Mouse (Mus musculus) naive thymus-derived CD4-positive, alpha-beta T cell, adult 2 months (primary cell): ENCODE measurements around the gene Ptpa.

Experiments used
- DNase-seq: peaks from one replicate; pipeline ENCODE4 v3.0.0-alpha.2; 2011; ENCODE audit warnings: low read depth

The Ptpa gene

GRCm38 (mm10) chr2:30436809-30437208 lies 21.0 kb downstream of the Ptpa start:
- DNase-seq = no peak

GRCm38 (mm10) chr2:30437791-30438190 lies 22.0 kb downstream of the Ptpa start:
- DNase-seq = no peak

DNA sequence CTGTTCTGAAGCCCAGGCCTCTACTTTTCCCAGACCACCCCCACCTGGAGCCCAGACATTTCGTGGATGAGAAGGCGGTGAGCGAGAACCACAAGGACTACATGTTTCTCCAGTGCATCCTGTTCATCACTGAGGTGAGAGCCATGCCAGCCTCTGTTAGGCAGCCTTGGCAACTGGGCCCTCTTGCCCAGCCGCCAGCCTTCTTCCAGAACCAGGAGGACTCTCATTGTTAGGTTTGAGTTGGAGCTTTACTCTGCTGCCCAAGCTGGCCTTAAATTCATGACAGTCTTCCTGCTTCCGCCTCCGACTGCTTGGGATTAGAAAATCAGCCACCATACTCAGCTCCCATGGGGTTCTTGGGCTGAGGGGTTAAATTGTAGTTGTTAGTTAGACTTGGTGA lies 23.8 kb downstream of the Ptpa start:
- no peak for DNase-seq

DNA sequence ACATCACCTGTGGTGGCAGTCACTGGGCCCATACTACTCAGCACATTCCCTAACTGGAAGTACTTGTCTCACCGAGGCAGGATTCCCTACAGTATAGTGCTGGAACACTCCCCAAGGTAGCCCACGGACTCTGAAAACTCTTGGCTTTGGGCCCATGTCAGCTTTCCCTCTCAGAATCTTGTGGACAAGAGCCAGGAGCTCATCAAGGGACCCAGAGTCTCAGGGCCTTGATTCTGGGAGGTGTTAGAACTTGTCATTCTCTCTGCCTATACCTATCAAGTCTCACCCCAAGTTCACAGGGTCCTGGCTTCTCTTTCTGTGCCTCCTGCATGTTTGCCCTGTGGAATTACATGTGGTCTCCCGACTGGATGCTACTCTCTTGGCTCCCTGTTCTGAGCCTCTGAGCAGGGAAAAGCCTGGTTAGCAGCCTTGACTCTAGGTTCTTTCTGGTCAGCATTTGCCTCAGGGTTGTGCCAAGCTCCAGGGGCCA lies 24.4 kb downstream of the Ptpa start:
- no peak for DNase-seq

DNA sequence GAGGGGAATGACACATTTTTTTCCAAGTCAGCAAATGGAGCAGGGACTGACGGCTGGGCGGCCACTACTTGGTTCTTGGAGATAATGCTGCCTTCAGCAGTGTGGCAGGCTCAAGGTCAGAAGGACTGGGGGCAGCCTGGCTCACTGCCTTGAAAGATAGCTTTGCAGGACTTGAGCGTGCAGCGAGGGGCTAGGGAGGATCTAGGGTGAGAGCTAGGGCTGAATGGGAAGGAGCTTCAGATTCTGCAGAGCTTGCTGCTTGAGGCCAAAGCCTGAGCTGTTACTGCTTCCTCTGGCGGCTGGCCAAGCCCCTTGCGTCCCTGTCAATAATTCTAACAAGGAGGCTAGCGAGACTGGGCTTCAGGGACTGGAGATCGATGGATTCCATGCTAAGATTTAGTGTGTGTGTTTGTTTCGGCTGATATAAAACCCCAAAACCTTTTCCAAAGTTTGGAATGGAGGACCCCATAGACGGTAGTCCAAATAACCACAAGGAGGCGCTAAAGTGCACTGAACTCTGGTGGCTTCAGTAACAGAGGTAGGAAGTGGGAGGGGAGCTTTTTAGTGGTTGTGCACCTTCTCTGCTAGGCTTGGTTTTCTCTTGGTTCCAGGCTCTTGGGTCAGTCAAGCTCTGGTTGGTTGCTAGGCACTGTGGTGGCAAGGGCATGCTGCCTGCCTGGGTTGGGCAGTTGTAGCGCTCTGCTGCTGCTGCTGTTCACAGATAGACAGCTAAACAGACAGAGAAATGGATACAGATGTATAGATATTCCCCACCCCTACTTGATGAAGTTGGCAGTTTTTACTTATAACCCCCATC lies 25.1 kb downstream of the Ptpa start:
- DNase-seq = peak; percentile 92

DNA sequence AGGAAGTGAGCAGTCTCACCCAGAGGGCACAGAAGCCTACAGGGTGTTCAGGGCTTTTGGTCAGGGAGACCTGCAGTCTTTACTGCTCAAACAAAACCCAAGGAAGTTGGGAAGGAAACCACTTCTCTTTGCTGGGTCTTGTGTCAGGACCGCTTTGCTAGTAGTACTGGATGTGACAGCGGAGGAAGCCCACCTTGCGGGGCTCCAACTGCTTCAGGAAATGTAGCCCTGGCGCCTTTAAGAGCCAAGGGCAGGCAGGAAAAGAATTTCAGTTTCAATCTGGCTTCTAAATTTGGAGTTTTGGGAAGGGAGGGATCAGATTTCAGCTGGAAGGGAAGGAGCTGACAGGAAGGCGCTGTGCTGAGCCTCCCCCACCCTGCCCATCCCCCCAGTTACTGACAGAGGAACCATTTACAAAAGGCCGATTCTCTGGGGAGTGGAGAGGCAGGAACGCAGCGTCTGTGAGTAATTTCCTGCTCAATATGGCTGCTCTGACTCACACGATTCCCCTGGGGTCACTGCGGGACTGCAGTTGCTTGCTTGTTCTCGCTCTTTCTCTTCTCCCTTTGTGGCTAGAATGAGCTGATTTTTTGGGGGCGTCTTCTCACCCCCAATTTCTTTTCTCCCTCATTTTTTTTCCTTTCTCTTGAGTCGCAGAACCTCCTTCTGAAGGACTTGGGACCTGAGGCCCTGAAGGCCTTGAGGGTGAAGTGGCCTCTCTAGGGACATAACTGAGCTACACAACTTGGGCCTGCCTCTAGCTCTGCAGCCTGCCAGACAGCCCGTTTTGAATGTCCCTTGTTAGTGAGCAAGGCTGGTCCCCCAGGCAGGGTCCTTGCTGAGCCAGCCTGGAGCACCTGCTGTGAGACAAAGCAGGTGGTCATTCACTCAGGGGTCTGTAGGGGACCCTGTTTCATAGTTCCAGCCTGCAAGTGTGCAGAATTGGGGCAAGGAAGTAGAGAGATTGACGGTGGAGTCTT lies 26.0 kb downstream of the Ptpa start:
- DNase-seq = peak; percentile 82

DNA sequence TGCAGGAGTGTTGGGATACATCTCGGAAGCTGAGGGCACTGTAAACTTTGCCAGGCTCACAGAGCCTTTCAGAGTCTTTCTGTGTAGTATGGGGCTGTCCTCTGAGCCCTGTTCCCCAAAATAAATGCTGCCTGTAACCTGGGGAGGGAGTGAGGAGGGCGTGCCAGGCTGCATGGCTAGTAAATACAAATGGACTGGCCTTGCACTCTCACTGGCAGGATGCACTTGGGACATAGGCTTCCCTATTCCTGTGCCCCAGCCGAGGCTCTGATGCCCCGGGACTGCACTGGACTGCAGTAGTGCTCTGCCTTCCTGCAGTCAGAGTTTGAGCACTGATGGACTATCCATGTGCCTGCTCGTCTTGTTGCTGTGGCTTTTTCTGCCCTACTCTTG lies 26.7 kb downstream of the Ptpa start:
- DNase-seq = no peak

DNA sequence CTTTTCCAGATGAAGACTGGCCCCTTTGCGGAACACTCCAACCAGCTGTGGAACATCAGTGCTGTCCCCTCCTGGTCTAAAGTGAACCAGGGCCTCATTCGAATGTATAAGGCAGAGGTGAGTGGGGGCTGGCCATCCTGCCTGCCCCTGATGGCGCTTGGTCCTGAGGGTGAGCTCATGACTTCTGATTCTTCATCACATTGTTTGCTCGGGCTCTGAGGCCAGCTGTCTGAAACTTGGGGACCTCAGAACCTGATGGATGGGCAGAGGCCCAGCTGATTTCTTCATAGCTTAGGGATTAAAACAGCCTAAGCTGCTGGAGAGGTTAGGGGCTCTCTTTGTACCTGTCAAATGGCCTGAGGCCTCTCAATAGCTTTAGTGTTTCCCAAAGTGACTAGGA lies 27.4 kb downstream of the Ptpa start:
- no peak for DNase-seq

DNA sequence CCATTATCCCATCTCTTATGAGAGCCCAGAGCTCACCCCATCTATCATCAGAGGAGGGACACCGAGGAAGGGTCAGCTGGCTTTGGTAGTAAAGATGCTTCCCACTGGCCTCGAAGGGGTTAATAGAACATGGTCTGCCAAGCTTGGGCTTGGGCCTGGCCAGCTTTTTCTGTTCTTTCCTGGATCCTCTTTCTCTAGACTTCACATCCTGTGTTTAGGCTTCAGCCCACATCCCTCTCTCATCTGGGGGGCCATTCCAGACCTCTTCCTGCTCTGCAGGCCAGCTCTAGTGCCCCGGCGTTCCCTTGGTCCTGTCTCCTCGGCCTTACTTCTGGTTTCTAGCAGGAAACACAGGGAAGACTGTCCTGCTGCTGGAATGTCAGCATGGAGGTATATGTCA lies 28.2 kb downstream of the Ptpa start:
- no peak for DNase-seq

GRCm38 (mm10) chr2:30444450-30444849 lies 28.6 kb downstream of the Ptpa start:
- DNase-seq = no peak

GRCm38 (mm10) chr2:30445312-30445711 lies 29.5 kb downstream of the Ptpa start:
- no peak for DNase-seq

GRCm38 (mm10) chr2:30446891-30447826 lies 31.3 kb downstream of the Ptpa start:
- no peak for DNase-seq

DNA sequence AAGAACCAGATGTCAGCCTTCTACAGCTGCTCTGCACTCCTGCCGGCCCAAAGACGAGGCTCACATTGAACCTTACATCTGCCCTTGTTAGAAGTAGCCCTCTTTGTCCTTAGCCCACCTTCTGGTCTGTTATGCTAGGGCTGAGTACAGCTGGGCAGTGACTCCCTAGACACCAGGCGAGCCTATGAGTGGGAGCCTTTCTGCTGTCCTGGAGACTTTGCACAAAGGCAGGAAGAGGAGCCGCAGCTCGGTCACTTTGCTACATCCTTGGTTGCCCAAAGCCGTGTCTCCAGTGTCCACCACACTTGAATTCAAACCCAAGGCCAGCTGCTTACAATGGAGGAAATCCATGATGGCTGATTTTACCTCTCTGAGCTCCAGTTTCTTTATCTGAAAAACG lies 32.5 kb downstream of the Ptpa start:
- DNase-seq = no peak

GRCm38 (mm10) chr2:30450530-30450929 lies 34.7 kb downstream of the Ptpa start:
- DNase-seq = peak; percentile 51

DNA sequence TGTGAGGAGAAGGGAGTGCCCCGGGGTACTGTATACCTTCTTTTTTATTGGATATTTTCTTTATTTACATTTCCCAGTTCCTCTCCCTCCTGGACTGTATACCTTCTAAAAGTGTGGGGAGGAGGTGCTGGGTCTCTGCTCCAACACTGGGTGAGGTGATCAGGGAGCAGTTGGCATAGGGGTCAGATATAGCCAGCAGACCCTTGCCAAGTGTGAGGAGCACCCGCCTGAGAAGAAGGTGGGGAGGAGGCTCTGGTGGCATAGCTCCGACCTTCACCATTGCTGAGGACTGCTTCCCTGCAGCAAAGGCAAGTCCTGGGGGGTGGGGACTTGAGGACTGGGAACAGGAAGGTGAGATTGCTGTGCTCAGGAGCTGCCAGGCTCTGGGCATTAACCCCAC lies 35.7 kb downstream of the Ptpa start:
- no peak for DNase-seq

GRCm38 (mm10) chr2:30453570-30453969 lies 37.7 kb downstream of the Ptpa start:
- no peak for DNase-seq

GRCm38 (mm10) chr2:30454587-30454986 lies 38.7 kb downstream of the Ptpa start:
- no peak for DNase-seq

GRCm38 (mm10) chr2:30456104-30456980 lies 40.5 kb downstream of the Ptpa start:
- no peak for DNase-seq

- no peak for DNase-seq
These were observed 42.5 kb downstream of the Ptpa start for GRCm38 (mm10) chr2:30458349-30458748.

DNA sequence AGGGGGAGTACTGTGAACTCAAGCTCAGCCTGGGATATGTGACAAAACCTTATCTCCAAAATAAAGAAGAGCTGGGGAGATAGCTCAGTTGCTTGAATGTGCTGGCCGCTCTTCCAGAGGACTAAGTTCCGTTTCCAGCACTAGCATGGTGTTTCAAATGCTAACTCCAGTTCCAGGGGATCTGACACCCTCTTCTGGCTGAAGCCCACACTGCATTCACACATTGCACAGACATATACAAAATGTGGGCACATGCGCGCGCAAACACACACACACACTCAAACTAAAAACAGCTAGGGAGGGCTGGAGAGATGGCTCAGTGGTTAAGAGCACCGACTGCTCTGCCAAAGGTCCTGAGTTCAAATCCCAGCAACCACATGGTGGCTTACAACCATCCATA lies 43.4 kb downstream of the Ptpa start:
- no peak for DNase-seq

GRCm38 (mm10) chr2:30463341-30463761 lies 47.5 kb downstream of the Ptpa start:
- no peak for DNase-seq
